Mouse (Mus musculus): ENCODE data around the gene Trex1. TPM values are rescaled to one million over a fixed set of nuclear protein-coding genes. Genes with fewer than 3 reads are reported as not detected.

Gene Trex1
- total RNA-seq, 2 experiments from 2014 or later: 11.7 to 15.3 TPM

GRCm38 (mm10) chr9:109056081-109056690 lies 3.3 kb downstream of the Trex1 start:
- H3K4me3 ChIP-seq: no peak overlapping the region
- H3K27ac ChIP-seq: no peak overlapping the region
- no peak for DNase-seq (ENCODE audit: extremely low spot score in 1 of 2, low spot score in 2 of 2)
- intact Hi-C loops (cut with DNase I): no loop called here
- TF ChIP-seq CTCF (IDR thresholded peaks at IDR 0.05): no peak

GRCm38 (mm10) chr9:109055271-109056030 lies 4.1 kb downstream of the Trex1 start:
- H3K27ac ChIP-seq: peak overlapping the region; percentile 90
- peak; percentile 15 to 19 for DNase-seq (ENCODE audit: extremely low spot score in 1 of 2, low spot score in 2 of 2)

GRCm38 (mm10) chr9:109054712-109055111 lies 4.8 kb downstream of the Trex1 start:
- H3K4me3 ChIP-seq: peak overlapping the region; percentile 45
- no peak for TF ChIP-seq CTCF (IDR thresholded peaks at IDR 0.05)
- intact Hi-C loops (cut with DNase I): loop anchor here (1.0 kb wide), 1 partner anchor 45 kb away; no protein-coding TSS in a partner anchor
- H3K27ac ChIP-seq: peak overlapping the region; percentile 90
- peak; percentile 64 to 73 for DNase-seq (ENCODE audit: extremely low spot score in 1 of 2, low spot score in 2 of 2)

More at GRCm38 (mm10) chr9:109055271-109056030, 4.1 kb downstream of the Trex1 start:
- intact Hi-C loops (cut with DNase I): loop anchor here (1.0 kb wide), 1 partner anchor 46 kb away; no protein-coding TSS in a partner anchor
- TF ChIP-seq CTCF (IDR thresholded peaks at IDR 0.05): no peak
- peak overlapping the region; percentile 45 for H3K4me3 ChIP-seq

- Histone ChIP-seq H3K4me3 (no peak overlapping the region), H3K27ac (no peak overlapping the region; the same call in 1 of the 2 replicates)
- no peak for TF ChIP-seq CTCF (IDR thresholded peaks at IDR 0.05)
- intact Hi-C loops (cut with DNase I): no loop called here
- DNase-seq (ENCODE audit: extremely low spot score in 1 of 2, low spot score in 2 of 2): peak in 1 of 2 experiments; percentile 5
These were observed 5.7 kb downstream of the Trex1 start for GRCm38 (mm10) chr9:109053851-109054250.

- Histone ChIP-seq H3K27ac (no peak overlapping the region), H3K4me3 (no peak overlapping the region)
- peak in 1 of 2 experiments; percentile 5 for DNase-seq (ENCODE audit: extremely low spot score in 1 of 2, low spot score in 2 of 2)
- TF ChIP-seq CTCF (IDR thresholded peaks at IDR 0.05): no peak
- intact Hi-C loops (cut with DNase I): no loop called here
These were observed 6.2 kb downstream of the Trex1 start for GRCm38 (mm10) chr9:109053366-109053765.

GRCm38 (mm10) chr9:109052490-109053260 lies 6.9 kb downstream of the Trex1 start:
- peak in 1 of 2 experiments; percentile 7 for DNase-seq (ENCODE audit: extremely low spot score in 1 of 2, low spot score in 2 of 2)
- TF ChIP-seq CTCF (IDR thresholded peaks at IDR 0.05): no peak
- Histone ChIP-seq H3K4me3 (no peak overlapping the region), H3K27ac (no peak overlapping the region)
- intact Hi-C loops (cut with DNase I): no loop called here

GRCm38 (mm10) chr9:109051651-109052489 lies 7.7 kb downstream of the Trex1 start:
- peak in 1 of 2 experiments; percentile 6 for DNase-seq (ENCODE audit: extremely low spot score in 1 of 2, low spot score in 2 of 2)
- H3K27ac ChIP-seq: no peak overlapping the region
- no peak for TF ChIP-seq CTCF (IDR thresholded peaks at IDR 0.05)
- no peak overlapping the region for H3K4me3 ChIP-seq
- intact Hi-C loops (cut with DNase I): no loop called here

- H3K27ac ChIP-seq: no peak overlapping the region
- no peak overlapping the region for H3K4me3 ChIP-seq
- peak in 1 of 2 experiments; percentile 6 for DNase-seq (ENCODE audit: extremely low spot score in 1 of 2, low spot score in 2 of 2)
- TF ChIP-seq CTCF (IDR thresholded peaks at IDR 0.05): no peak
- intact Hi-C loops (cut with DNase I): no loop called here
These were observed 8.5 kb downstream of the Trex1 start for GRCm38 (mm10) chr9:109051011-109051501.

GRCm38 (mm10) chr9:109050674-109050997 lies 8.9 kb downstream of the Trex1 start:
- no peak for TF ChIP-seq CTCF (IDR thresholded peaks at IDR 0.05)
- no peak overlapping the region for H3K27ac ChIP-seq
- no peak for DNase-seq (ENCODE audit: extremely low spot score in 1 of 2, low spot score in 2 of 2)
- H3K4me3 ChIP-seq: no peak overlapping the region
- intact Hi-C loops (cut with DNase I): no loop called here

GRCm38 (mm10) chr9:109049996-109050673 lies 9.4 kb downstream of the Trex1 start:
- Histone ChIP-seq H3K27ac (no peak overlapping the region), H3K4me3 (no peak overlapping the region)
- intact Hi-C loops (cut with DNase I): no loop called here
- peak in 1 of 2 experiments; percentile 8 for DNase-seq (ENCODE audit: extremely low spot score in 1 of 2, low spot score in 2 of 2)
- no peak for TF ChIP-seq CTCF (IDR thresholded peaks at IDR 0.05)
